Mouse (Mus musculus): ENCODE data around the gene Trmt61a. TPM values are rescaled to one million over a fixed set of nuclear protein-coding genes. Genes with fewer than 3 reads are reported as not detected.

Trmt61a gene
- total RNA-seq, 2 experiments from 2014 or later = 16.3 to 20.1 TPM

DNA sequence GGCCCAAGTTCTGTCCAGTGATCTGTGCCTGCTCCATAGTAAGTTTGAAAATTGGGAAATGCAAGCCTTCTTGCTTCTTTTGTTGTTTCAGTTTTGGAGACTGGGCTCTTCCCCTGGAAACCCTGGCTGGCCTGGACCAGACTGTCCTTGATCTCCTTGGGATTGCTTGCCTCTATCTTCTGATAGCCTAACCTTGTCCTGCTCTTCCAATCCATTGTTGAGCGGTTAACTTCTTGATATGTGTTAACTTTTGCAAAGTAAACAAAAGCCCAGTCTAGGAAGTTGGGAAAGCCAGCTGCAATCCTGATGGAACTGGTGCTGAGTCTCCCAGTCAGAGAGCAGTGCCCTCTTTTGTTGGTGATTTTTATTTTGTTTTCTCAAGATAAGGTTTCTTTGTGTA is 50.1 kb downstream of the Trmt61a start:
- no peak for DNase-seq (ENCODE audit: low spot score in 2 of 2)

GRCm38 (mm10) chr12:111731822-111732807 is 54.2 kb downstream of the Trmt61a start:
- DNase-seq (ENCODE audit: low spot score in 2 of 2) = peak; percentile 87 to 88

- no peak for DNase-seq (ENCODE audit: low spot score in 2 of 2)
These were observed 55.0 kb downstream of the Trmt61a start for GRCm38 (mm10) chr12:111732921-111733320.

Other genes with a start within 250 kb of the Trmt61a start
- gene Tnfaip2, start 235.6 kb upstream of the Trmt61a start, total RNA-seq (2021) = 10 to 100 TPM; 11.4 to 31.6 TPM
- not detected for gene Gm266, start 192.3 kb upstream of the Trmt61a start, total RNA-seq (2021)
- 100 to 1,000 TPM; 393 to 425 TPM for gene Eif5, start 140.1 kb upstream of the Trmt61a start, total RNA-seq (2021)
- 10 to 100 TPM; 75.0 to 88.1 TPM for gene Mark3, start 103.6 kb upstream of the Trmt61a start, total RNA-seq (2021)
- gene Ckb, start 5.8 kb upstream of the Trmt61a start, total RNA-seq (2021) = 10 to 100 TPM; 45.2 to 76.0 TPM
- 10 to 100 TPM; 43.1 to 43.7 TPM for gene Bag5, start 35.2 kb downstream of the Trmt61a start, total RNA-seq (2021)
- gene Apopt1, start 35.2 kb downstream of the Trmt61a start, total RNA-seq (2021) = 10 to 100 TPM; 61.0 to 61.3 TPM
- gene Klc1, start 80.7 kb downstream of the Trmt61a start, total RNA-seq (2021) = 100 to 1,000 TPM in 1 of 2 experiments, 10 to 100 TPM in 1; 93.1 to 126 TPM
- gene Xrcc3, start 135.8 kb downstream of the Trmt61a start, total RNA-seq (2021) = 10 to 100 TPM; 13.0 to 13.7 TPM
- gene Zfyve21, start 136.1 kb downstream of the Trmt61a start, total RNA-seq (2021) = 100 to 1,000 TPM in 1 of 2 experiments, 10 to 100 TPM in 1; 84.6 to 101 TPM
- 10 to 100 TPM; 16.2 to 19.4 TPM for gene Ppp1r13b, start 230.0 kb downstream of the Trmt61a start, total RNA-seq (2021)

All from adrenal gland, adult 18-20 months (tissue).